Mouse (Mus musculus) T-helper 17 cell (primary cell): ENCODE data around the gene Xpo4.

Experiments
- in situ Hi-C, 2 experiments: fragments of 300-600 bp; cut with MboI, MseI; formaldehyde crosslinking; loops; 1 replicate in 1 of 2; 2 replicates in 1 of 2; pipeline ENCODE4 v1.15.1; 2025; ENCODE audit warnings: high pct_unique_total_duplicates in 2 of 2

The Xpo4 gene

DNA sequence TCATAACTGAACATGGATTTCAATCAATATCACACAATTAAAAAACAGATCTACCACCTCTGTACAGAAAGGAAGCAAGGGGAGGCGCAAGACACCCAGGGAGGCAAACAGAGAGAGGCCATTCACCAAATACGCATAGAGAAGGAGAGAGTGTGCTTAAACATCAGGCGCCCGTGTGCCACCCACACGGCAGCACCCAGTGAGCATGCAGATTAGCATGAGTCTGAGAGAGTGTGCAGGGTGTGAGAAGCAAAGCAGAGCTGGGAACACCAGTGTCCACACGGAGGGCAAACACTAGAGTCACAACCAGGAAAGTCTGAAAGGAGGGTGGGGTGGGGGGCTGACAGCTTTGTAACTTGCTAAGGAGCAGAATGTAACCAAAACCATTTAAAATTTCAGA, 49.4 kb downstream of the Xpo4 start:
- in situ Hi-C loops, result no loop called here

DNA sequence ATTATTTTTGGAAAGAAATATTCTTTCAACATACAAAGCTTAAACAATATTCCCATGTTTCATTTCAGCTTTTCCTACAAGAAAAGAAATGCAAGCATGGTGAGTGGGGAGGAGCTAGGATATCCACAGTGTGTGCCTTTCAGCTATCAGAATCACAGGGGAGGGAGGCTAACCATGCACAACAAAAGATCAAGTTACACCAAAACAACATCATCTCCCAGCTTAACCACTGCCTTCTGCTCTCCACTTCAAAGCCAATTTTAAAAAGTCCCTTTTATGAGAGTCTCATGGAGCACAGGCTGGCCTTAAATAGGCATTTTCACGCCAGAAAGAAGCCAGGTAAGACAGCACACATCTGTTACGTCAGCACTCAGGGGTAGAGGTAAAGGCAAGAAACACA, 54.2 kb downstream of the Xpo4 start:
- in situ Hi-C loops, result no loop called here

DNA sequence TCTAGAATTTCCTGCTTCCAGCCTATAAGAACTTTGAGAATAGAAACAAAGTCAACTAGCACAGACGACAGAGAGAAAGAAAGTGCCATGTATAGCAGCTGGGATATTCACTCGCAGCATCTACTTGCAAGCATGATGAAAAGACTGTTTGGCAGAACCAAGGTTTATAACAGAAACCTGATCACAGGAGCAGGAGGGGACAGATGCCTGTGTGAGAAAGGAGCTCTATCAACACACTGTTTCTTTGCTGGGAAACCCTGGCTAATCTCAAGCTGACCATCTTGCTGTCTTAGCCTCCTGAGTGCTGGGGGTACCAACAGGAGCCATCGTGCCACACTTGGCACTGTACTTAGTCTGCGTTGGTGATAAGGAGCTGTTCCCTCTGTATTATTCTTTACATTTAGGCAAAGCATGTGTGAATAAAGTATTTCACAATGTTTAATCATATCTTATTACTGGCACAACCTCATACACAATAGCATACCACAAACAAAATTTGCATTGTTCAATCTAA, 55.4 kb downstream of the Xpo4 start:
- in situ Hi-C loops, result no loop called here

DNA sequence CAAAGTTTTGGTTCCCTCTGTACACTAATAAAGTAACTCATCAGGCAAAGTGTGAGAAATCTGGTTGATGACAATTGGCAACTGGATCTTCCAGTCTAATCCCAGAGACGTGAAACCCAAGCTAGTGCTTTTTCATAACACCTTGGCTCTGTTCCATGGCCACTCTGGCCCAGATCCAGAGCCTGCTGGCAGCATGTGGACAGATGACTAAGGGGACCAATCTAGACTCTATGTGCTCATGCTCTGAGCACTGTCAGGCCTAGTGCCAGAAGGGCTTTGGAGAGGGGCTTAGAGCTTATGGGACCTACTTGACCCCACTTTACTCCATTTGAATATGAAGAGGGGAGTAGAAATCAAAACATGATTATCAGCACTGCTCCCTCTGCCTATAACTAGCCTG, 57.7 kb downstream of the Xpo4 start:
- in situ Hi-C loops, result no loop called here

DNA sequence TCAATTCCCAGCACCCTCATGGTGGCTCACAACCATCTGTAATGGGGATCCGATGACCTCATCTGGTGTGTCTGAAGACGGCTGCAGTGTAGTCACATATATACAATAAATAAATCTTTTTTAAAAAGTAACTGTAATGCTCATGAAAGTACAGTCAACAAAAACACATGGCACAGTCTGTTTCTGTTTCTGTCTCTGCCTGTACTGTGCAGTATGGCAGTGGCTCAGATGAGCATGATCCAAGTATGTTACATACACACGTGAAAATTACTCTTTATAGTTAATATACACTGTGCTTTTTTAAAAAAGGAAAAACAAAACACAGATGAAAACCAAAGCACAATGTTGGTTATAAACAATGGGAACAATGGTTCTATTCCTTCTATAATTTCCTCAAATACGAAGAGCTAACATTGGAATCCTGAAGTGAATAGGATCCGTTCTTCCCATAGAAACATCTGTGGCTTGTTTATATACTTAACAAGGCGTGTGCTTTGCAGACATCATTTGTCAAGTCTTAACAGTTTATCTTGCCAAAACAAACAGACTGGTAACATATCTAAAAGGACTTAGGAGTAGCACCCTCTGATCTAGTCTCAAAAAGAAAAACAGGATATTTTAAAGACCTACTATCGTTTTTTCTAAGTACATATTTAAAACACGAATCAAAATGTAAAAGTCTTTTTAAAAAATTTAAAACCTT, 58.4 kb downstream of the Xpo4 start:
- in situ Hi-C loops, result no loop called here

DNA sequence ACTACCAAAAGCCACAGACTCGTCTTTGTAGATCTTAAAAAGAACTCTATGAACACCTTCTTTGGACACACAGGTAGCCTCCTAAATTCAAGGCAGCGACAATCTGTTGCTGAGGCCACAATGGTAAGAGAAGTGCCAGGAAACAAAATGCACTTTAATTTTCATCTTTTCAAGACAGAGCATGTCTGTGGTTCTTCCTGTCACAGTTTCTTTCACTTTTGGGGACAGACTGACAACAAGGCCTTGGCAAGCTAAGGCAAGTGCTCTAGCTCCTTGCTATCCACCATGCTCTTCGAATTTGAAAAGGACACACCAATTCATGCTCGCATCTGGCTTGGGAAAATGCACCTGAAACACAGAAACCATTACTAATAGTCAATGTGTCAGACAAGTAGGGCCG, 72.0 kb downstream of the Xpo4 start:
- in situ Hi-C loops, result no loop called here

GRCm38 (mm10) chr14:57591830-57592229, 73.4 kb downstream of the Xpo4 start:
- in situ Hi-C loops, result no loop called here

DNA sequence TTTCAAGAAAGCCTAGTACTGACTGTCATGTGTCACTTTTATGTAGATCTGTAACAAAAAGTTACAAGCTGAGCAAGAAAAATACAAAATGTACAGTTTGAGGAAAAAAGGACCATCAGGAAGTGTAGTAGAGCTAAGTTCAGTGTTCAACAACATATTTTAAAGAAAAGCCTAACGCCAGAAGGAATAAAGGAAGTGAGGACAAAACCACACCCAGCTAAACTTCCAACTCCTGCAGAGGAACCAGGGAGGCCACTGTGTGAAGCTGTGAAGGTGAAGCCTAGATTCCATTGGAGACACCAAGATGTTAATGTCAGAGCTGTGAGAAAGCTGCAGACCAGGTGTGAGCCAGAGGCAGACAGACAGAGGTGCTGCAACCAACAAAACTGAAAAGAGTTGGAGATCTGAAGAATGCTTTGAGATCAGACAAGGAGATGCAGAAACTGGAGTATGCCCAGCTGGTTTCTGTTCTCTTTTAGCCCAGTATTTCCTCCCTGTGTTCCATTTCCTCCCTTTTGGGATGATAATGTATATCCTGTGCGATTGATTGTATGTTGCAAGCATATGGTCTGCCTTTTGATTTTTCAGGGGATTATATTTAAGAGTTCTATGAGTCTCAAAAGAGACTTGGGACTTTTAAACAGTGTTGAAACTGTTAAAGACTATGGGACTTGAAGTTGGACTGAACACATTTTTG, 88.7 kb downstream of the Xpo4 start:
- in situ Hi-C loops, result no loop called here

- in situ Hi-C loops, result no loop called here
These were observed 90.2 kb downstream of the Xpo4 start for GRCm38 (mm10) chr14:57574792-57575587.

DNA sequence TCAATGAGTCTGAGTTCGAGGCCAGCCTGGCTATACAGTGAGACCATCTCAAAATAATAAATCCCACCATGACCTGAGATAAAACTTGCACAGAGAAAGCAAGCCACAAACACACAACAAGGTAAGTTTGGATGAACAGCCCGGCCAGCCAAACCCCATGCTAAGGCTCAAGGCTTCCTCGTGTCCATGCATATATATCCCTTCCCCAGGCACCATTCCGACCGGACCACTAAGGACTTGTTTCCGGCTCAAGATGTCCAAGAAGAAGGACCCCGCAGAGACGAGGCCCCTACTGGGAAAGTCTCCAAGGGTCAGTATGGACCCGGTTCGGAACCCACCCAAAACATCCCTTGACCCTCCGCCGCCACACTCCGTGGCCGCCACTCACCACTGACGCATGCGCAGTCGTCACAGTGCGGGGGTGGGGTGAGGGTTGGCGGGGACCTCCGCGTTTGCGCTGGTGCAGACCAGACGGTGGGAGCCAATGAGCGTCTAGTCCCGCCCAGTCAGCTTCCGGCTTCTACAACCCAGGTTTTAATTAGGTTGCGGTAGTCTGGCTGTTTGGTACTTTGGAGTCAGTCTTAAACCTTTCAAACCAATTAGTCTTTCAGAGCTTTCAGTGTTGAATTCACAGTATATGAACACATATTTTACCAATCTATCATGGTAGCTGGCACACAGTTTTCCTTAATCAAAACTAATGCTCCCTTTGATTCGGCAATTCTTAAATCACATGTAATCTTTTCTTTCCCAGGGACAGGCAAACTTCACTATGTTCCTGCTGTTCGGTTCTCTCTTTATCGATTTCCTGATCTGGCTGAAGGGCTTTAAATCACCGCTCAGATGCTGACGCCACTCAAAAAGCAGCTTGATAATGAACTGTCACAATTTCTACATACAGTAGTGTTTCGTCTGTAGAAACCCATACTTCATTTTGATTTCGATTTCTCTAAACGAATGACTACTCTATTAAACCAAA, 93.8 kb downstream of the Xpo4 start, which contains the start of gene Eef1akmt1:
TSS of gene Eef1akmt1 (minus strand) at position 458 of the 979 bp plus-strand sequence.
- in situ Hi-C loops, result no loop called here

DNA sequence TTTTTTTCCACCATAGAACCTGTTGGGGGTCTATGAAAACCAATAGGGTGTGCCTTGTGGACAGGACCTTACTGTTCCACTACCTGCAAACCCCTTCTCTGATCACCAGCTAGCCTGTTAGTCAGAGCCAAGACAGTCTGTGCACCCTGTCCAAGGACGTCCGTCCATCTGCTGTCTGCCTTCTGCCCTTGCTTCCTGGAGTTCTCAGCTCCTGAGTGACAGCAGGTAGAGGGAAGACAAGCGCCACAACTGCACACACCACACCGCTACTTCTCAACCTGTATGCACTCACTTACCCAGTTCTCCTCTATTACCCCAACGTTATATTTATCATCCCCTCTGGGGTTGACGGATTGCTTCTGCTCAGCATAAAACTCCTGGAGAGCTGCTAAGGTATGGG, 99.6 kb downstream of the Xpo4 start:
- in situ Hi-C loops, result no loop called here

DNA sequence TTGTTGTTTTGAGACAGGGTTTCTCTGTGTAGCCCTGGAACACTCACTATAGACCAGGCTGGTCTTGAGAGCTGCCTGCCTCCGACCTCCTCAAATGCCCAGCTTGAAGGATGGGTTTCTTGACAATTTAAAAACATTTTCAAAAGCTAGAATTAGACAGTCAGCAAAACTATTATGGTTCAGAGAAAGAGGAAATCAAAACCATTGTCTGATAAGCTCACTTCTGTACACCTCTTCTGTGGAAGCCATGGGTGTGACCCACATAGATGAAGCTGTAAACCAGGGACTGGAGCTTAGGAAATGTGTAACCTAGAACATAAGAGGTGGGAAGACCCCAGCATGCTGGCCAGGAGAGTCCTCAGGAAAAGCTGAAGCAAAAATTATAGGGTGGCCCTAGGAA, 108.3 kb downstream of the Xpo4 start:
- in situ Hi-C loops, result no loop called here

DNA sequence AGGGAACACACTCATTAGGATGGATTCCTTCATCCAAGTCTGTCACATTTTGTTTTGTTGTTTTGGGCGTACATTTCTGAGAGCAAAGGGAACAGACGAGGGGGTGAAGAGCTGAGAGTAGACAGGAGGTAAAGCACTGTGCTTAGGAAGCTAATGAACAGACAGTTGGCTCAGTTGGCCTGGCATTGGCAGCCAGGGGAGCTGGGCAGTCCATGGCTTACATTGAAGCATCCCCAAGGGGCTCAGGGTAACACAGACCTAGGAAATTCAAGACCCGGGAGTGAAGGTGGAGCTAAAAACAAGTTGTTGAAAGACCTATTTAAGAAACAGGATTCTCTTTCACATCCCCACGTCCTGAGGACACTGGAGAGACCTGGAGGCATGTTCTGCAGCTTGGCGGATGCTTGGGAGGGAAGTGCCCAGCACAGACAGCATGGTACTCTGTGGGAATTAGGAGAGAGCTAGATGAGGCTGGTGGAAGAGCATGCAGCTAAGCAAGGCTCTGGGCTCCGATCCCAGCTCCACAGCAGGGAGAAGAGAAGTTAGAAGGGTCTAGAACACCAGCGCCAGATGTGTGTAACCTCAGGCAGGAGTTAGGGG, 109.7 kb downstream of the Xpo4 start:
- in situ Hi-C loops, result no loop called here

GRCm38 (mm10) chr14:57554434-57554833, 110.8 kb downstream of the Xpo4 start:
- in situ Hi-C loops, result no loop called here

GRCm38 (mm10) chr14:57552945-57553344, 112.3 kb downstream of the Xpo4 start:
- in situ Hi-C loops, result no loop called here

DNA sequence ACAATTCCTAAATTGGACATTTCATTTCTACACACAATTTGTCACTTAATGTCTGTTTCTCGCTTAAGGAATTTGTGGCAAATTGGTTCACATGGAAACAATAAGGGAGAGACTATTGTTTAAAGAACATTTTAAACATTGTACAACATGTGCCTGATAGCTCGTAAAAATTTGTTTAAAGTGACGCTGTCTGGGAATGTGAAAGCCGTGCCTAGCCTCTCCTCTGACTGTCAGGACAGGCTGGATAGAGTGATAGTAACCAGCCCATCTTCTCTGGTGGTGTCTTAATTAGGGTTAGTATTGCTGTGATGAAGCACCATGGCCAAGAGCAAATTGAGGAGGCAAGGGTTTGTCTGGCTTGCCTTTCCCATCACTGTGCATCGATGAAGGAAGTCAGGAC, 118.2 kb downstream of the Xpo4 start:
- in situ Hi-C loops, result no loop called here

- in situ Hi-C loops, result no loop called here
These were observed 118.6 kb downstream of the Xpo4 start for GRCm38 (mm10) chr14:57546557-57547021.

GRCm38 (mm10) chr14:57546131-57546530, 119.1 kb downstream of the Xpo4 start:
- in situ Hi-C loops, result no loop called here

DNA sequence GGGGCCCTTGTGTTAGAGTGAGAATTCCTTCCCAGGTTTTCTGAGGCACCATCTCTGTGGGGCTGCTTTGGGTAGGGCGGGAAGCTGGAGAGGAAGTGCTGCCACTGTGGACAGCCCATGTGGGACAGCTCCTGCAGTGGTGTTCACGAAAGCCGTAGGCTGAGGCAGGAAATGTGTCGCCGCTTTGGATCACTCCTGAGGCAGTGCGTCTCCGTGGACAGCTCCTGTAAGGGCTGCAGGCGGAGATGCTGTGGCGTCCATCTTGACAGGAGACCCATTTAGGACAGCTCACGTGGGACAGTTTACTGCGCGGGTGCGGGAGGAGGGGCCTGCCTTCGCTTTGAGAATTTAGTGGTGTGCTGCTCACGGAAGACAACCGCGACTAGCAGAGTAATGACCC, 119.7 kb downstream of the Xpo4 start:
- in situ Hi-C loops, result no loop called here

DNA sequence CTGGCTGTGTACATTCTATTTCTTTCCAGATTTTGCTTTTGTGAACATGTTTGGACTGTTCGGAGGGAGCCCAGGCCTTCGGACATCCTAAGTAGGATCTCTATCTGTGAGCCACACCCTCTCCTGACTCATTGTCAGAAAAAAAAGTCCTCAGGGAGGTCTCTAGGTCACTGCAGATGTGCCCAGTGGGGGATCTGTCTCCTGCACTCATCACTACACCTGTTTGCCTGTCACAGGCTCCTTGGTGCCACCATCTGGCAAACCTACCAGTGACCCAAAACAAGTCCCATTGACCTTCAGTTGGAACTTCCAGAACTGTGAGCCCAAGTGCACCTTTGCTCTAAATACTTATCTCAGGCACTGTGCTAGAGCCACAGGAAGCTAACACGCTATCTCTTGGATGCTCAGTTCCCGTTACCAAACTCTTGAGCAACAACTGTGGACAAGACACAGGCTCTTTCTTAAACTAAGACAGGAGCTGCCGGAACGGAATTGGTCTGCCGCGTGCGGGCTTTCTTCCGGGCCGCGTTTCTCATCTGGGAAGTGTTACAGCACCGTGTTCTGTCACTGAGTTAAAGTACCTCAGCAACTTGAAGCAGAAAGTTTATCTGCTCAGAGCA, 121.7 kb downstream of the Xpo4 start:
- in situ Hi-C loops, result no loop called here
